In the genomic region with DNA sequence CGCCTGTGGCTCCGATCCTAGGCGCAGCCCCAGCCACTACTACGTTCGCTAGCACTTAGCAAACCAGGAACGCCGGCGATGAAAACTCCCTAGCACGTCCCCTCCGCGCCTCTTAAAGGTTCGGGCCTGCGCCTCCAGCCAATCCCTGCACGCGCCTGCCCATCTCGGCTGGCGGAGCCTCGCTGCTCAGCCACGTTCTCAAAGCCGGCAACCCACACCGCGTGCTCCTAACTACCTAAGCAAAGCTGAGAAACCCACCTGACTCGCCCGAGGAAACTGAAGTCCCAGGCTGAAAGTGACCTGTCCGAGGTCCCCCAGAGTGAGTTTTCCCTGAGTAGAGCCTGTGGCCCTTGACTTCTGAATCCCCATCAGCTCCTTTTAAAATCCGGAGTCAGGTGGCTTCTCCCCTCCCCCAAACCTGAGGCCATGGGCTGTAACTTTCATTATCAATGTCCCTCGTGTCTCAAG, we compare ENCODE assay signal across 8 mouse cellular contexts. TPM values are rescaled to one million over a fixed set of nuclear protein-coding genes. Genes with fewer than 3 reads are reported as not detected.
DNase-seq lines count a peak whose midpoint lies in the region; ATAC-seq and TF ChIP-seq lines count a peak whose summit lies in the region.

A gene (minus strand): TSS at position 89 of the 468 bp plus-strand sequence.

- peak; percentile 68 for DNase-seq in ovary, adult 18-20 months (ENCODE audit: low spot score)
- no peak for DNase-seq in ovary, postnatal 10 days (ENCODE audit: low spot score)
- DNase-seq in embryonic facial prominence, embryonic 11.5 days (ENCODE audit: low spot score), result peak; percentile 88
- peak; percentile 89 for DNase-seq in midbrain, embryonic 14.5 days
- DNase-seq in stomach, postnatal 0 days (ENCODE audit: low spot score), result peak; percentile 80

- H3K4me1 ChIP-seq in embryonic facial prominence, embryonic 11.5 days (ENCODE audit: control insufficient read depth, insufficient read depth, low read length), result no peaks in the 10 kb centered on the region; the same call in 1 of the 2 replicates
- H3K4me1 ChIP-seq in heart, embryonic 13.5 days, result peaks cover 39% of the 10 kb centered on the region
- H3K4me1 ChIP-seq in kidney, embryonic 15.5 days, result peaks cover 47% of the 10 kb centered on the region
- peaks cover 43% of the 10 kb centered on the region for H3K4me1 ChIP-seq in limb, embryonic 15.5 days
- peaks cover 20% of the 10 kb centered on the region for H3K4me1 ChIP-seq in midbrain, embryonic 14.5 days (ENCODE audit: control insufficient read depth, insufficient read depth, low read length)
- H3K4me1 ChIP-seq in stomach, postnatal 0 days (replicated peaks; ENCODE audit: control insufficient read depth, insufficient read depth), result peaks cover 6% of the 10 kb centered on the region; the same call in 1 of the 2 replicates

- peak; percentile 75 for ATAC-seq in embryonic facial prominence, embryonic 11.5 days (replicated peaks; ENCODE audit: insufficient number of reproducible peaks, low FRiP score, low TSS enrichment, low read depth)
- peak; percentile 61 for ATAC-seq in heart, embryonic 13.5 days (ENCODE audit: extremely low read depth, insufficient number of reproducible peaks, low FRiP score, low TSS enrichment)
- peak; percentile 82 for ATAC-seq in kidney, embryonic 15.5 days (replicated peaks; ENCODE audit: low FRiP score)
- ATAC-seq in limb, embryonic 15.5 days (ENCODE audit: insufficient number of reproducible peaks, low FRiP score, low TSS enrichment, low read depth), result peak; percentile 74
- peak; percentile 70 for ATAC-seq in midbrain, embryonic 14.5 days (ENCODE audit: low FRiP score, low TSS enrichment)
- peak; percentile 81 for ATAC-seq in stomach, postnatal 0 days (ENCODE audit: low FRiP score, low TSS enrichment)

- H3K9me3 ChIP-seq in embryonic facial prominence, embryonic 11.5 days (replicated peaks; ENCODE audit: control insufficient read depth, low read length), result no peaks in the 10 kb centered on the region
- H3K9me3 ChIP-seq in heart, embryonic 13.5 days, result no peaks in the 10 kb centered on the region
- no peaks in the 10 kb centered on the region for H3K9me3 ChIP-seq in kidney, embryonic 15.5 days (replicated peaks)
- no peaks in the 10 kb centered on the region for H3K9me3 ChIP-seq in limb, embryonic 15.5 days
- H3K9me3 ChIP-seq in midbrain, embryonic 14.5 days (ENCODE audit: control insufficient read depth, low read length), result no peaks in the 10 kb centered on the region
- H3K9me3 ChIP-seq in stomach, postnatal 0 days (ENCODE audit: control insufficient read depth, low read length), result no peaks in the 10 kb centered on the region

- H3K27me3 ChIP-seq in embryonic facial prominence, embryonic 11.5 days (ENCODE audit: control insufficient read depth, insufficient read depth, low read length), result no peaks in the 10 kb centered on the region
- H3K27me3 ChIP-seq in heart, embryonic 13.5 days (replicated peaks), result peaks cover 77% of the 10 kb centered on the region
- H3K27me3 ChIP-seq in kidney, embryonic 15.5 days, result peaks cover 32% of the 10 kb centered on the region
- H3K27me3 ChIP-seq in limb, embryonic 15.5 days, result peaks cover 6% of the 10 kb centered on the region; the same call in 1 of the 2 replicates
- H3K27me3 ChIP-seq in midbrain, embryonic 14.5 days (ENCODE audit: control insufficient read depth, insufficient read depth, low read length), result no peaks in the 10 kb centered on the region
- no peaks in the 10 kb centered on the region for H3K27me3 ChIP-seq in stomach, postnatal 0 days (ENCODE audit: control insufficient read depth, insufficient read depth, low read length)

- 0 out of 2 replicates have a peak within 1 kb of the TSS, but pooled peaks have one; percentile 4 for H3K27ac ChIP-seq in embryonic facial prominence, embryonic 11.5 days (replicated peaks; ENCODE audit: low read depth, low read length)
- no peak within 1 kb of the TSS for H3K27ac ChIP-seq in heart, embryonic 13.5 days (replicated peaks)
- 0 out of 2 replicates have a peak within 1 kb of the TSS, but pooled peaks have one; percentile 15 for H3K27ac ChIP-seq in kidney, embryonic 15.5 days
- peak within 1 kb of the TSS; percentile 74 for H3K27ac ChIP-seq in limb, embryonic 15.5 days
- H3K27ac ChIP-seq in midbrain, embryonic 14.5 days (replicated peaks; ENCODE audit: low read depth, low read length), result peak within 1 kb of the TSS; percentile 61
- peak within 1 kb of the TSS; percentile 63 for H3K27ac ChIP-seq in stomach, postnatal 0 days (replicated peaks)

- H3K4me3 ChIP-seq in embryonic facial prominence, embryonic 11.5 days (ENCODE audit: low read depth, low read length), result peak within 1 kb of the TSS; percentile 65
- peak within 1 kb of the TSS; percentile 60 for H3K4me3 ChIP-seq in heart, embryonic 13.5 days
- H3K4me3 ChIP-seq in kidney, embryonic 15.5 days (replicated peaks), result peak within 1 kb of the TSS; percentile 58
- H3K4me3 ChIP-seq in limb, embryonic 15.5 days, result peak within 1 kb of the TSS; percentile 53
- H3K4me3 ChIP-seq in midbrain, embryonic 14.5 days (replicated peaks; ENCODE audit: low read depth, low read length), result peak within 1 kb of the TSS; percentile 68
- peak within 1 kb of the TSS; percentile 55 for H3K4me3 ChIP-seq in stomach, postnatal 0 days (ENCODE audit: low read depth, low read length)

- H3K36me3 ChIP-seq in embryonic facial prominence, embryonic 11.5 days (replicated peaks; ENCODE audit: control insufficient read depth, insufficient read depth, low read depth, low read length), result no peaks in the 10 kb centered on the region
- H3K36me3 ChIP-seq in heart, embryonic 13.5 days, result no peaks in the 10 kb centered on the region
- no peaks in the 10 kb centered on the region for H3K36me3 ChIP-seq in kidney, embryonic 15.5 days
- no peaks in the 10 kb centered on the region for H3K36me3 ChIP-seq in limb, embryonic 15.5 days
- no peaks in the 10 kb centered on the region for H3K36me3 ChIP-seq in midbrain, embryonic 14.5 days (ENCODE audit: control insufficient read depth, insufficient read depth, low read length)
- H3K36me3 ChIP-seq in stomach, postnatal 0 days (ENCODE audit: control insufficient read depth, insufficient read depth, low read length), result no peaks in the 10 kb centered on the region

- TF ChIP-seq EP300 in stomach, postnatal 0 days (optimal IDR thresholded peaks at IDR 0.05), result no peak

- TF ChIP-seq CTCF in stomach, postnatal 0 days (IDR thresholded peaks at IDR 0.05; ENCODE audit: low read depth), result no peak

- peak within 1 kb of the TSS; percentile 97 for H3K4me2 ChIP-seq in embryonic facial prominence, embryonic 11.5 days (ENCODE audit: low read depth, low read length)
- H3K4me2 ChIP-seq in heart, embryonic 13.5 days, result peak within 1 kb of the TSS; percentile 95
- peak within 1 kb of the TSS; percentile 99 for H3K4me2 ChIP-seq in kidney, embryonic 15.5 days
- H3K4me2 ChIP-seq in limb, embryonic 15.5 days, result peak within 1 kb of the TSS; percentile 99
- peak within 1 kb of the TSS; percentile 100 for H3K4me2 ChIP-seq in midbrain, embryonic 14.5 days (ENCODE audit: low read length)
- H3K4me2 ChIP-seq in stomach, postnatal 0 days (replicated peaks; ENCODE audit: low read depth), result peak within 1 kb of the TSS; percentile 98

- H3K9ac ChIP-seq in embryonic facial prominence, embryonic 11.5 days (replicated peaks; ENCODE audit: low read length), result peak within 1 kb of the TSS; percentile 77
- peak within 1 kb of the TSS; percentile 72 for H3K9ac ChIP-seq in heart, embryonic 13.5 days
- peak within 1 kb of the TSS; percentile 48 for H3K9ac ChIP-seq in kidney, embryonic 15.5 days
- peak within 1 kb of the TSS; percentile 48 for H3K9ac ChIP-seq in limb, embryonic 15.5 days
- H3K9ac ChIP-seq in midbrain, embryonic 14.5 days (replicated peaks; ENCODE audit: low read length), result peak within 1 kb of the TSS; percentile 71
- peak within 1 kb of the TSS; percentile 54 for H3K9ac ChIP-seq in stomach, postnatal 0 days (ENCODE audit: low read length)

- WGBS in embryonic facial prominence, embryonic 11.5 days, result under 1% methylated on average over 27 of the region's 27 CpGs
- WGBS in heart, embryonic 13.5 days, result 1% methylated on average over 27 of the region's 27 CpGs
- WGBS in kidney, embryonic 15.5 days, result 1% methylated on average over 27 of the region's 27 CpGs
- under 1% methylated on average over 27 of the region's 27 CpGs for WGBS in limb, embryonic 15.5 days
- WGBS in midbrain, embryonic 14.5 days, result under 1% methylated on average over 27 of the region's 27 CpGs
- WGBS in stomach, postnatal 0 days, result 2% methylated on average over 27 of the region's 27 CpGs

RNA-seq across cellular contexts. Expression of the gene that starts here (rescaled TPM):
- polyA plus RNA-seq in embryonic facial prominence, embryonic 11.5 days (2014; fragmentation: Nextera tagmentation; extraction: Ambion mirVana), result 8.2 and 8.7 TPM in 2 replicates
- 0.98 and 1.0 TPM in 2 replicates for polyA plus RNA-seq in heart, embryonic 13.5 days (2015; fragmentation: Nextera tagmentation; extraction: Ambion mirVana)
- polyA plus RNA-seq in kidney, embryonic 15.5 days (2015; fragmentation: Nextera tagmentation; extraction: Ambion mirVana), result 3.3 and 4.0 TPM in 2 replicates
- polyA plus RNA-seq in limb, embryonic 15.5 days (2015; fragmentation: Nextera tagmentation; extraction: Ambion mirVana), result 16.0 and 18.3 TPM in 2 replicates
- 31.2 and 33.4 TPM in 2 replicates for polyA plus RNA-seq in midbrain, embryonic 14.5 days (2014; fragmentation: Nextera tagmentation; extraction: Ambion mirVana)
- polyA plus RNA-seq in stomach, postnatal 0 days (2015; fragmentation: Nextera tagmentation; extraction: Ambion mirVana), result 6.8 and 7.1 TPM in 2 replicates
